Mouse (Mus musculus) embryonic facial prominence, embryonic 14.5 days (tissue): ENCODE measurements around the gene Iqschfp. TPM values are rescaled to one million over a fixed set of nuclear protein-coding genes. Genes with fewer than 3 reads are reported as not detected.
A peak's percentile ranks its signal among the peaks of the same experiment; 100 is the strongest.

ENCODE experiments used
- ATAC-seq: fragments of 200-750 bp; cut with Nextera tagmentation; 2 replicates; pipeline ENCODE4 v1.8.0; 2017; ENCODE audit warnings: low read depth, moderate number of reproducible peaks, moderate TSS enrichment
- DNase-seq: peaks from one replicate; pipeline ENCODE4 v3.0.0-alpha.2; 2015; ENCODE audit warnings: low spot score
- H3K27ac ChIP-seq: fragments of 300-500 bp; sonication (generic); replicated peaks from 2 replicates; pipeline ENCODE4 v1.5.1; 2014; ENCODE audit warnings: low read depth, mild to moderate bottlenecking, low read length, moderate library complexity
- H3K27me3 ChIP-seq: fragments of 300-500 bp; sonication (generic); replicated peaks from 2 replicates; pipeline ENCODE4 v1.6.1; 2014; ENCODE audit warnings: low read length; ENCODE audit not compliant: control insufficient read depth, insufficient read depth
- H3K36me3 ChIP-seq: fragments of 300-500 bp; sonication (generic); 2 replicates; pipeline ENCODE4 v1.6.1; 2014; ENCODE audit warnings: low read length, mixed read lengths; ENCODE audit not compliant: control insufficient read depth, insufficient read depth
- H3K4me1 ChIP-seq: fragments of 300-500 bp; sonication (generic); 2 replicates; pipeline ENCODE4 v1.6.1; 2014; ENCODE audit warnings: antibody characterized with exemption, low read length; ENCODE audit not compliant: control insufficient read depth, insufficient read depth
- H3K4me2 ChIP-seq: fragments of 300-500 bp; sonication (generic); 2 replicates; pipeline ENCODE4 v1.6.1; 2014; ENCODE audit warnings: low read depth, mild to moderate bottlenecking, low read length, moderate library complexity, mixed read lengths
- H3K4me3 ChIP-seq: fragments of 300-500 bp; sonication (generic); 2 replicates; pipeline ENCODE4 v1.5.1; 2014; ENCODE audit warnings: low read depth, mild to moderate bottlenecking, low read length
- H3K9ac ChIP-seq: fragments of 300-500 bp; sonication (generic); 2 replicates; pipeline ENCODE4 v1.6.1; 2014; ENCODE audit warnings: low read depth, mild to moderate bottlenecking, low read length, moderate library complexity, mixed read lengths
- H3K9me3 ChIP-seq: fragments of 300-500 bp; sonication (generic); 2 replicates; pipeline ENCODE4 v1.6.1; 2016; ENCODE audit warnings: low read length; ENCODE audit not compliant: control insufficient read depth
- WGBS: fragments of 180-500 bp; shearing (Covaris S2); extraction: QIAGEN DNeasy Blood & Tissue Kit; methylation state at CpG from one replicate; pipeline ENCODE4 v1.1.7; 2014; 5-methylcytosine and 5-hydroxymethylcytosine counted together
- polyA plus RNA-seq: library from polyadenylated mRNA; unstranded; fragments of >200 nt; fragmentation: Nextera tagmentation; extraction: Ambion mirVana; gene quantifications from 2 replicates; pipeline ENCODE4 v1.2.1, GENCODE M21; 2014

Iqschfp gene
- polyA plus RNA-seq, 1 experiment from 2014 or later = 1.2 TPM

DNA sequence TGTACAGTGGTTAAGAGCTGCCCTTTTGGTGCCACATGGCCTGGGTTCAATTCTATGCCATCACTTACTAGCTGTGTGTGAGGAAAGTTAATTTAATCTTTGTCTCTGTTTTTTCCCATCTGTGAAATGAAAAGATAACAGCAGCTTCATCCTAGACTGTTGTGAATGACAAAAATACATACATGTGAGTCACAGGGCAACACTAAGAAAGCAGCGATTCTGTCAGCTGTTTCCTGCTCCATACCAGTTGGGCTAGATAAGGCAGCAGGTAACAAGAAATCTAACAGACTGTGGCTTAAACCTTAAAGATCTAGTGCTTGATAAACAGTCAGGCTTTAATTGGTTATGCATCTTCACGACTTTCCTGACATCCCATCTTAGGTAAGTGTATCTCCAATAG lies 297.1 kb downstream of the Iqschfp start:
- H3K9ac ChIP-seq = no peak overlapping the region
- H3K4me2 ChIP-seq = no peak overlapping the region
- H3K36me3 ChIP-seq = no peaks in the 10 kb centered on the region
- DNase-seq = no peak
- 84% methylated on average over 2 of the region's 2 CpGs for WGBS
- no peak for ATAC-seq
- H3K4me1 ChIP-seq = no peaks in the 10 kb centered on the region
- H3K27me3 ChIP-seq = no peaks in the 10 kb centered on the region
- H3K9me3 ChIP-seq = no peaks in the 10 kb centered on the region
- no peak overlapping the region for H3K4me3 ChIP-seq
- no peak overlapping the region for H3K27ac ChIP-seq

GRCm38 (mm10) chr3:68196933-68197332 lies 304.9 kb downstream of the Iqschfp start:
- ATAC-seq = no peak
- WGBS = 97% methylated on average over 1 of the region's 1 CpGs
- H3K27me3 ChIP-seq = no peaks in the 10 kb centered on the region
- H3K36me3 ChIP-seq = no peaks in the 10 kb centered on the region
- no peak for DNase-seq
- H3K9me3 ChIP-seq = no peaks in the 10 kb centered on the region
- H3K4me3 ChIP-seq = no peak overlapping the region
- H3K4me2 ChIP-seq = no peak overlapping the region
- no peak overlapping the region for H3K9ac ChIP-seq
- H3K4me1 ChIP-seq = no peaks in the 10 kb centered on the region
- H3K27ac ChIP-seq = no peak overlapping the region

DNA sequence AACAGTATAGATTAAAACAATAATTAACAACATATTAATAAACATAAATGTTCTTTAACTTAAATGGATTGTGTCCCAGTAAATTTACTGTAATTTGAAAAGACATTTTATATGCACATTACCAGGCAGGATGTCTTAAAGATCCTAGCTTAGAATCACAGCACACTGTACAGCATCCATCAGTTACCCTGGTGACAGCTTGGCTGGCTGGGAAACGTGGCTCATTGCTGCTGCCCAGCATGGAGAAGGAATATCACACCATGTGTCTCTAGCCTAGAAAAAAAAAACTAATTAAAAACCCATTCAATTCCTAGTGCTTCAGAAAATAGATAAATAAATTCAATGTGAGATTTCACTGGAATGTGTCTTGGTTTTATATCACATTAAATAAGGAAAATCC lies 309.2 kb downstream of the Iqschfp start:
- Histone ChIP-seq H3K36me3 (no peaks in the 10 kb centered on the region), H3K9ac (no peak overlapping the region), H3K4me3 (no peak overlapping the region), H3K4me2 (no peak overlapping the region), H3K27ac (no peak overlapping the region), H3K9me3 (no peaks in the 10 kb centered on the region), H3K4me1 (no peaks in the 10 kb centered on the region), H3K27me3 (no peaks in the 10 kb centered on the region)
- 35% methylated on average over 1 of the region's 1 CpGs for WGBS
- no peak for ATAC-seq
- DNase-seq = no peak

DNA sequence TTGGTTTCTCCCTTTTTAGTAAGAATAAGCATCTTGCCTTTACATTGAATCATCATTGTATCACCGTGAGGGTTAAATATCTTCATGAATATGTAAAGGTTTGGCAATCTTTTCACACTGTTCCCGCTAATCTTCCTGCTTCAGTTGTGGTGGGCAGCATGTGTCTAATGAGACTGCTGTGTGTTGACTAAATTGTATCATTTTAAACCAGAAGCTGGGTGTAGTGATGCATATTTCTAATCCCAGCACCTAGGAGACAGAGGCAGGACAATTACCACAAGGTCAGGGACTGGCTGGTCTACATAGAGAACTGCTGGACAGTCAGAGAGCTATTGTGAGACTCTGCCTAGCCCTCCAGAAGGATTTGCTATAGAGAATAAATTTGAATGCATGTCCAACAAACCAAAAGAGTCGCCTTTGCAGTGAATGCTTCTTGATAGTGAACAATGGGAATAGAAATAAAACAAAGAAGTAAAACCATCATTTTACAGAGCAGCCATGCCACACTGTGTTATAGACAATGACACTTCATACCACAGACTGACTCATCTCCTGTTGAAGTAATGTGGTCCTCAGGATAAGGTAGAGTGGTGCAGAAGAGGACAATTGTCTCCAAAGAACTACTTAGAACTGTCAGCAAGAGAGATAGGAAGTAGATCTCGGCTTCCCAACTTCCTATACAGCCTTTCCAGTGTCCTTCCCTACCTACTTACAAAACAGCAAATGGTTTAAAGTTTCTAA lies 310.3 kb downstream of the Iqschfp start:
- ATAC-seq (no peak), DNase-seq (no peak)
- Histone ChIP-seq H3K4me3 (no peak overlapping the region), H3K36me3 (no peaks in the 10 kb centered on the region), H3K27ac (no peak overlapping the region), H3K9ac (no peak overlapping the region), H3K4me1 (no peaks in the 10 kb centered on the region), H3K9me3 (no peaks in the 10 kb centered on the region), H3K4me2 (no peak overlapping the region), H3K27me3 (no peaks in the 10 kb centered on the region)
- 80% methylated on average over 4 of the region's 4 CpGs for WGBS

- H3K9ac ChIP-seq = no peak overlapping the region
- 60% methylated on average over 4 of the region's 4 CpGs for WGBS
- no peak for ATAC-seq
These were observed 312.0 kb downstream of the Iqschfp start for GRCm38 (mm10) chr3:68203934-68204467.

GRCm38 (mm10) chr3:68210422-68210821 lies 318.4 kb downstream of the Iqschfp start:
- no peaks in the 10 kb centered on the region for H3K4me1 ChIP-seq
- DNase-seq (no peak), ATAC-seq (no peak)
- WGBS = 66% methylated on average over 4 of the region's 4 CpGs
- no peak overlapping the region for H3K9ac ChIP-seq
- no peaks in the 10 kb centered on the region for H3K27me3 ChIP-seq
- H3K4me2 ChIP-seq = no peak overlapping the region
- H3K4me3 ChIP-seq = no peak overlapping the region
- no peak overlapping the region for H3K27ac ChIP-seq
- H3K9me3 ChIP-seq = no peaks in the 10 kb centered on the region
- no peaks in the 10 kb centered on the region for H3K36me3 ChIP-seq

More at GRCm38 (mm10) chr3:68203934-68204467, 312.0 kb downstream of the Iqschfp start:
- H3K9me3 ChIP-seq = no peaks in the 10 kb centered on the region
- no peak overlapping the region for H3K27ac ChIP-seq
- H3K4me3 ChIP-seq = no peak overlapping the region
- no peak for DNase-seq
- H3K36me3 ChIP-seq = no peaks in the 10 kb centered on the region
- no peaks in the 10 kb centered on the region for H3K4me1 ChIP-seq
- no peaks in the 10 kb centered on the region for H3K27me3 ChIP-seq
- no peak overlapping the region for H3K4me2 ChIP-seq

DNA sequence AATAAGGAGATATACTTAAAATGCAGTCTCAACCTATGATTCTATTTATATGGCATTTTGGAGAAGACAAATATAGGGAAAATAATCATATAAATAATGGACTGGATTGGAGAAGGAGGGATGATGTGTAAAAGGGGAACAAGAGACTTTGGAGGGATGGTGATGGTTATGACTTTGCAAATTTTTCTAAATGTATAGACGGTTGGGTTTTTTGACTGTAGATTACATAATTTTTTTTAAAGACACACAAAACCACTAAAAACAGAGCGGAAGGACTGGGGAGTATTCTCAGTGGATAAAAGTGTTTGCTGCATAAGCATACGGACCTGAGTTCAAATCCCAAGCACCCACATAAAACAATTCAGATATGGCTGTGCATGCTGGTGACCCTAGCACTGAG lies 329.4 kb downstream of the Iqschfp start:
- 0 out of 2 replicates have a peak, but pooled peaks cover 4% of the 10 kb centered on the region for H3K27me3 ChIP-seq
- H3K36me3 ChIP-seq = no peaks in the 10 kb centered on the region
- no peaks in the 10 kb centered on the region for H3K4me1 ChIP-seq
- WGBS = 88% methylated on average over 3 of the region's 3 CpGs
- H3K4me2 ChIP-seq = no peak overlapping the region
- H3K4me3 ChIP-seq = no peak overlapping the region
- H3K9me3 ChIP-seq = no peaks in the 10 kb centered on the region
- ATAC-seq (no peak), DNase-seq (no peak)
- no peak overlapping the region for H3K9ac ChIP-seq
- no peak overlapping the region for H3K27ac ChIP-seq

DNA sequence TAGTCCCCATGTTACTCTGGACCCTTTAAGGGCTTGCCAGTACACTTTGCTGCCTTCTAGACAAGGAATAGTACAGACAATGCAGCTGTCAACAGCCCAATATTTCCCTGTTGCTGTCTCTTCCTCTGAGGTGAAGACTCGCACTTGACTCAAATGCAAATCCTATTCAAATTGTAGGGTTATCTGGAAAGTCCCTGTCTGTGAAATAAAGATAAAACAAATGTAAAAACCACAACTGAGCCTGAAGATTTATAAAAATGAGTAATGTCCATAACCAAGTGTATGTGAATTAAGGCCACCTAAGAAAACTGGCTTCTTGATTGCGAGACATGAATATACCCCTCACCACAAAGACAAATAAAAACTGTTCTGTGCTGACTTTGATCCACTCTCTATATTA lies 347.9 kb downstream of the Iqschfp start:
- Histone ChIP-seq H3K27me3 (no peaks in the 10 kb centered on the region), H3K4me2 (no peak overlapping the region), H3K4me3 (no peak overlapping the region), H3K9me3 (no peaks in the 10 kb centered on the region), H3K4me1 (no peaks in the 10 kb centered on the region), H3K27ac (no peak overlapping the region), H3K36me3 (no peaks in the 10 kb centered on the region), H3K9ac (no peak overlapping the region)
- ATAC-seq = no peak
- WGBS = 90% methylated on average over 2 of the region's 2 CpGs
- DNase-seq = no peak

DNA sequence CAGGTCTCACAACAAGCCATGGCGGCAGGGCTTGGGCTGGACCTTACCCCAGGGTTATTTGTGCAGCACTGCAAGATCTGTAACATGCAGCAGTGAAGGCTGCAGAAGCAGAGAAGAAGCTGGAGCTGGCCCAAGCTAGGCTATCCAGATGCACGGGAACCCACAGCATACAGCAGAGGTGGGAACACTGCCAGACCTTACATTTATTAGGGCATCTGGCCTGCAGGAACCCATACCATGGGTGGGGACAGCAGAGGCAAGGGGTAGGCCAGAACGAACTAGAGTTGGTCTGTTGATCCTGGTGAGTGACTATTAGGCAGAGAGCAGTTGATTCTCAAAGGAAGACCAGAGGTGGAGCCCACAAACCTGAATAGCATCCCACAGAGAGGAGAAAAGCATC lies 351.2 kb downstream of the Iqschfp start:
- WGBS = 52% methylated on average over 3 of the region's 3 CpGs
- no peaks in the 10 kb centered on the region for H3K27me3 ChIP-seq
- no peak overlapping the region for H3K27ac ChIP-seq
- H3K4me2 ChIP-seq = no peak overlapping the region
- no peak overlapping the region for H3K9ac ChIP-seq
- H3K4me3 ChIP-seq = no peak overlapping the region
- H3K9me3 ChIP-seq = no peaks in the 10 kb centered on the region
- H3K4me1 ChIP-seq = no peaks in the 10 kb centered on the region
- DNase-seq (peak; percentile 22), ATAC-seq (no peak; the same call in 1 of the 2 replicates)
- H3K36me3 ChIP-seq = no peaks in the 10 kb centered on the region
